Mouse (Mus musculus) E14TG2a.4 (cell line): ENCODE data around the gene Pcbd1.

Source experiments
- CTCF ChIP-seq: conservative IDR thresholded peaks from 2 replicates; pipeline ENCODE4 v1.5.1; 2014; ENCODE audit warnings: low read length
- NANOG ChIP-seq: IDR thresholded peaks from 2 replicates; pipeline ENCODE4 v1.6.1; 2014; ENCODE audit warnings: borderline replicate concordance, low read length, mixed read lengths

GRCm38 (mm10) chr10:61059101-61059500 is 30.0 kb upstream of the Pcbd1 start:
- TF ChIP-seq CTCF (no peak), NANOG (no peak)
